Mouse (Mus musculus): ENCODE measurements at regions not wholly inside any gene's neighbourhood (a gene's known extent, or its start where the extent isn't known, plus 50 kb on each side); places are given as distances from the start of the nearest gene placed in this dataset.

- Histone ChIP-seq H3K9ac (ENCODE audit: low read depth, low read length) (no peak overlapping the region), H3K4me3 (ENCODE audit: low read length) (no peak overlapping the region), H3K27ac (ENCODE audit: low read length) (no peak overlapping the region), H3K27me3 (replicated peaks; ENCODE audit: control insufficient read depth, insufficient read depth, low read length) (no peaks in the 10 kb centered on the region), H3K4me1 (ENCODE audit: control insufficient read depth, insufficient read depth, low read length) (no peaks in the 10 kb centered on the region), H3K36me3 (ENCODE audit: control insufficient read depth, insufficient read depth, low read length) (no peaks in the 10 kb centered on the region), H3K4me2 (ENCODE audit: low read depth, low read length) (no peak overlapping the region), H3K9me3 (ENCODE audit: control insufficient read depth, low read length) (no peaks in the 10 kb centered on the region)
- 75% methylated on average over 2 of the region's 2 CpGs for WGBS
- no peak for ATAC-seq
Observed at GRCm38 (mm10) chr14:58492118-58492517, 421.8 kb downstream of the Fgf9 start.

- Histone ChIP-seq H3K4me3 (ENCODE audit: low read length) (no peak overlapping the region), H3K27ac (ENCODE audit: low read length) (no peak overlapping the region), H3K9ac (ENCODE audit: low read depth, low read length) (no peak overlapping the region), H3K4me1 (ENCODE audit: control insufficient read depth, insufficient read depth, low read length) (no peaks in the 10 kb centered on the region), H3K27me3 (replicated peaks; ENCODE audit: control insufficient read depth, insufficient read depth, low read length) (no peaks in the 10 kb centered on the region), H3K9me3 (ENCODE audit: control insufficient read depth, low read length) (no peaks in the 10 kb centered on the region), H3K36me3 (ENCODE audit: control insufficient read depth, insufficient read depth, low read length) (no peaks in the 10 kb centered on the region), H3K4me2 (ENCODE audit: low read depth, low read length) (no peak overlapping the region)
- no peak for ATAC-seq
- WGBS: 79% methylated on average over 6 of the region's 6 CpGs
Observed at GRCm38 (mm10) chr14:58488803-58489202, 418.5 kb downstream of the Fgf9 start.

GRCm38 (mm10) chr14:58487836-58488235 is 417.5 kb downstream of the Fgf9 start:
- Histone ChIP-seq H3K27ac (ENCODE audit: low read length) (no peak overlapping the region), H3K9ac (ENCODE audit: low read depth, low read length) (no peak overlapping the region), H3K4me3 (ENCODE audit: low read length) (no peak overlapping the region), H3K4me2 (ENCODE audit: low read depth, low read length) (no peak overlapping the region), H3K4me1 (ENCODE audit: control insufficient read depth, insufficient read depth, low read length) (no peaks in the 10 kb centered on the region), H3K9me3 (ENCODE audit: control insufficient read depth, low read length) (no peaks in the 10 kb centered on the region), H3K36me3 (ENCODE audit: control insufficient read depth, insufficient read depth, low read length) (no peaks in the 10 kb centered on the region), H3K27me3 (replicated peaks; ENCODE audit: control insufficient read depth, insufficient read depth, low read length) (no peaks in the 10 kb centered on the region)
- 95% methylated on average over 6 of the region's 6 CpGs for WGBS
- no peak for ATAC-seq

GRCm38 (mm10) chr14:58480454-58480853 is 410.1 kb downstream of the Fgf9 start:
- no peaks in the 10 kb centered on the region for H3K27me3 ChIP-seq (replicated peaks; ENCODE audit: control insufficient read depth, insufficient read depth, low read length)
- H3K4me1 ChIP-seq (ENCODE audit: control insufficient read depth, insufficient read depth, low read length): no peaks in the 10 kb centered on the region
- 79% methylated on average over 2 of the region's 2 CpGs for WGBS
- no peak overlapping the region for H3K4me2 ChIP-seq (ENCODE audit: low read depth, low read length)
- H3K4me3 ChIP-seq (ENCODE audit: low read length): no peak overlapping the region
- H3K36me3 ChIP-seq (ENCODE audit: control insufficient read depth, insufficient read depth, low read length): no peaks in the 10 kb centered on the region
- H3K9me3 ChIP-seq (ENCODE audit: control insufficient read depth, low read length): no peaks in the 10 kb centered on the region
- no peak overlapping the region for H3K9ac ChIP-seq (ENCODE audit: low read depth, low read length)
- ATAC-seq: no peak
- no peak overlapping the region for H3K27ac ChIP-seq (ENCODE audit: low read length)

- no peak overlapping the region for H3K4me3 ChIP-seq (ENCODE audit: low read length)
- H3K9me3 ChIP-seq (ENCODE audit: control insufficient read depth, low read length): no peaks in the 10 kb centered on the region
- H3K36me3 ChIP-seq (ENCODE audit: control insufficient read depth, insufficient read depth, low read length): no peaks in the 10 kb centered on the region
- no peaks in the 10 kb centered on the region for H3K27me3 ChIP-seq (replicated peaks; ENCODE audit: control insufficient read depth, insufficient read depth, low read length)
- H3K9ac ChIP-seq (ENCODE audit: low read depth, low read length): no peak overlapping the region
- 46% methylated on average over 3 of the region's 3 CpGs for WGBS
- no peak overlapping the region for H3K4me2 ChIP-seq (ENCODE audit: low read depth, low read length)
- no peak overlapping the region for H3K27ac ChIP-seq (ENCODE audit: low read length)
- no peaks in the 10 kb centered on the region for H3K4me1 ChIP-seq (ENCODE audit: control insufficient read depth, insufficient read depth, low read length)
- ATAC-seq: no peak
Observed at GRCm38 (mm10) chr14:58470678-58471077, 400.3 kb downstream of the Fgf9 start.

- Histone ChIP-seq H3K9ac (ENCODE audit: low read depth, low read length) (no peak overlapping the region), H3K4me3 (ENCODE audit: low read length) (no peak overlapping the region), H3K4me1 (ENCODE audit: control insufficient read depth, insufficient read depth, low read length) (no peaks in the 10 kb centered on the region), H3K27me3 (replicated peaks; ENCODE audit: control insufficient read depth, insufficient read depth, low read length) (no peaks in the 10 kb centered on the region), H3K9me3 (ENCODE audit: control insufficient read depth, low read length) (no peaks in the 10 kb centered on the region; the same call in 1 of the 2 replicates), H3K36me3 (ENCODE audit: control insufficient read depth, insufficient read depth, low read length) (no peaks in the 10 kb centered on the region), H3K4me2 (ENCODE audit: low read depth, low read length) (no peak overlapping the region), H3K27ac (ENCODE audit: low read length) (no peak overlapping the region)
- WGBS: 43% methylated on average over 7 of the region's 7 CpGs
- ATAC-seq: no peak
Observed at GRCm38 (mm10) chr14:58468451-58468850, 398.1 kb downstream of the Fgf9 start.

GRCm38 (mm10) chr14:58467856-58468255 is 397.5 kb downstream of the Fgf9 start:
- Histone ChIP-seq H3K27ac (ENCODE audit: low read length) (no peak overlapping the region), H3K4me2 (ENCODE audit: low read depth, low read length) (no peak overlapping the region), H3K27me3 (replicated peaks; ENCODE audit: control insufficient read depth, insufficient read depth, low read length) (no peaks in the 10 kb centered on the region), H3K4me3 (ENCODE audit: low read length) (no peak overlapping the region), H3K4me1 (ENCODE audit: control insufficient read depth, insufficient read depth, low read length) (no peaks in the 10 kb centered on the region), H3K9me3 (ENCODE audit: control insufficient read depth, low read length) (no peaks in the 10 kb centered on the region; the same call in 1 of the 2 replicates), H3K36me3 (ENCODE audit: control insufficient read depth, insufficient read depth, low read length) (no peaks in the 10 kb centered on the region), H3K9ac (ENCODE audit: low read depth, low read length) (no peak overlapping the region)
- ATAC-seq: no peak
- 63% methylated on average over 5 of the region's 5 CpGs for WGBS

GRCm38 (mm10) chr14:58446776-58447354 is 376.5 kb downstream of the Fgf9 start:
- no peaks in the 10 kb centered on the region for H3K27me3 ChIP-seq (replicated peaks; ENCODE audit: control insufficient read depth, insufficient read depth, low read length)
- no peaks in the 10 kb centered on the region for H3K36me3 ChIP-seq (ENCODE audit: control insufficient read depth, insufficient read depth, low read length)
- WGBS: 78% methylated on average over 5 of the region's 5 CpGs
- no peak overlapping the region for H3K4me3 ChIP-seq (ENCODE audit: low read length)
- H3K4me1 ChIP-seq (ENCODE audit: control insufficient read depth, insufficient read depth, low read length): no peaks in the 10 kb centered on the region
- no peak for ATAC-seq
- H3K9ac ChIP-seq (ENCODE audit: low read depth, low read length): no peak overlapping the region
- no peaks in the 10 kb centered on the region for H3K9me3 ChIP-seq (ENCODE audit: control insufficient read depth, low read length)
- H3K27ac ChIP-seq (ENCODE audit: low read length): no peak overlapping the region
- H3K4me2 ChIP-seq (ENCODE audit: low read depth, low read length): no peak overlapping the region

GRCm38 (mm10) chr14:58444496-58444895 is 374.1 kb downstream of the Fgf9 start:
- no peak overlapping the region for H3K27ac ChIP-seq (ENCODE audit: low read length)
- H3K4me3 ChIP-seq (ENCODE audit: low read length): no peak overlapping the region
- WGBS: 39% methylated on average over 4 of the region's 4 CpGs
- H3K27me3 ChIP-seq (replicated peaks; ENCODE audit: control insufficient read depth, insufficient read depth, low read length): no peaks in the 10 kb centered on the region
- no peak for ATAC-seq
- no peaks in the 10 kb centered on the region for H3K9me3 ChIP-seq (ENCODE audit: control insufficient read depth, low read length)
- H3K4me2 ChIP-seq (ENCODE audit: low read depth, low read length): no peak overlapping the region
- H3K36me3 ChIP-seq (ENCODE audit: control insufficient read depth, insufficient read depth, low read length): no peaks in the 10 kb centered on the region
- H3K4me1 ChIP-seq (ENCODE audit: control insufficient read depth, insufficient read depth, low read length): no peaks in the 10 kb centered on the region
- H3K9ac ChIP-seq (ENCODE audit: low read depth, low read length): no peak overlapping the region

GRCm38 (mm10) chr14:58442501-58442900 is 372.2 kb downstream of the Fgf9 start:
- no peaks in the 10 kb centered on the region for H3K4me1 ChIP-seq (ENCODE audit: control insufficient read depth, insufficient read depth, low read length)
- no peak overlapping the region for H3K27ac ChIP-seq (ENCODE audit: low read length)
- no peaks in the 10 kb centered on the region for H3K36me3 ChIP-seq (ENCODE audit: control insufficient read depth, insufficient read depth, low read length)
- ATAC-seq: no peak
- no peak overlapping the region for H3K9ac ChIP-seq (ENCODE audit: low read depth, low read length)
- no peaks in the 10 kb centered on the region for H3K9me3 ChIP-seq (ENCODE audit: control insufficient read depth, low read length)
- H3K27me3 ChIP-seq (replicated peaks; ENCODE audit: control insufficient read depth, insufficient read depth, low read length): no peaks in the 10 kb centered on the region
- H3K4me2 ChIP-seq (ENCODE audit: low read depth, low read length): no peak overlapping the region
- WGBS: 77% methylated on average over 3 of the region's 3 CpGs
- no peak overlapping the region for H3K4me3 ChIP-seq (ENCODE audit: low read length)
